Mouse (Mus musculus) adrenal gland, adult 10 weeks (tissue): ENCODE results near the gene Rap2b. TPM values are rescaled to one million over a fixed set of nuclear protein-coding genes. Genes with fewer than 3 reads are reported as not detected.

Experiments used
- polyA plus RNA-seq: library from polyadenylated mRNA; stranded (reverse); fragments of 350-450 nt; fragmentation: Illumina TruSeq; extraction: RNeasy Lipid Tissue Mini Kit (QIAGEN cat#74804); gene quantifications from one replicate; pipeline ENCODE4 v1.2.3, GENCODE M21; 2014; ENCODE audit warnings: low read depth, low replicate concordance

Rap2b gene
- 6.8 TPM for polyA plus RNA-seq

DNA sequence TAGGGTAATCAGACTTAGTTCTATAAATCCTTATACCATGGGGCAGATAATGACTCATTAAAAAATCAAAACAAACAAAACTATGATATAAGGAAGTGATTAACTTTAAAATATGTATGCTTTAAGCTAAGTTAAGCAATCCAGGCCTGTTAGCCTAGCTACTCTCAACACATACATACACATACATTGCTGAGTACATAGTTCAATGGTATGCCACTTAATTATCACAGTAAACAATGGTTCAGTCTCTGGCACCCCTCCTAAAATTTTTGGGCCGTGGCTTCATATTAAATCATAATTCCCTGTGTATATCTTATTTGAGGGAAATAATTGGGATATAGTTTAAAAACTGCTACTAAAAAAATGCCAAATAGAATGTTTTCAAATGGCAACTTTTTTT is at the start of gene Rap2b:
TSS of gene Rap2b (plus strand) at position 301 of the 400 bp plus-strand sequence.

DNA sequence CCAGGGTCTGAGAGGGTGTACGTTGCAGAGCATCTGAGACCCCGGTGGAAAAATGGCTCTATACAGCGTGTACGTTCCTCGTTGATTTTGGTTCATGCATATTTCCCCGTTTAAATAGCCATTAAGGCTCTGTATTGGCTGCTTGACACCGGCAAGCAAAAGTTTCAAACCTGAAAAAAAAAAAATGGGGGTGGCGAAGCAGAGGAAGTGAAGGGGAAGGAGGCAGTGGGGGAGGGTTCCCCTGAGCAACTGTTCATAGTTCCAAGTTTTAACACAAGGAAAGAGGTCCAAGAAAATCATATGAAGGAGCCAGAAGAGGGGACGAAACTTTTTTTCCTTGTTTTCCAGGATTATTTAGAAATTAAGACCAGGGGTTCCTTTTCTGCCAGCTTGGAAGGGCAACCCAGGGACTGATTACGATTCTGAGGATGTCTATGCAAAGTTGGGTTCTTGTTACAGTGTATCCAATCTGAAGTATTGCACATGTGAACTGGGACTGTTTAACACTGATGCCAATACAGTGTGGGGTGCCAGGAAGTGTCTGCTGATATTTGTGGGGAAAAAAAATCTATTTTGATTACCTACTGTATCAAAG is 4.4 kb downstream of the Rap2b start, which contains the start of gene B430305J03Rik:
TSS of gene B430305J03Rik (minus strand) at position 173 of the 595 bp plus-strand sequence.

Other genes with a start within 250 kb of the Rap2b start
- not detected for gene B430305J03Rik, start 4.3 kb downstream of the Rap2b start, polyA plus RNA-seq